Mouse (Mus musculus) CD4-positive naive resting alpha-beta T cell, adult 57 days (primary cell): ENCODE measurements around the gene Bpifa5. TPM values are rescaled to one million over a fixed set of nuclear protein-coding genes. Genes with fewer than 3 reads are reported as not detected.

Experiments
- total RNA-seq: library from RNA; stranded (reverse); gene quantifications from one replicate; pipeline ENCODE4 v1.2.4, GENCODE M21; 2023

Gene Bpifa5
- not detected for total RNA-seq

DNA sequence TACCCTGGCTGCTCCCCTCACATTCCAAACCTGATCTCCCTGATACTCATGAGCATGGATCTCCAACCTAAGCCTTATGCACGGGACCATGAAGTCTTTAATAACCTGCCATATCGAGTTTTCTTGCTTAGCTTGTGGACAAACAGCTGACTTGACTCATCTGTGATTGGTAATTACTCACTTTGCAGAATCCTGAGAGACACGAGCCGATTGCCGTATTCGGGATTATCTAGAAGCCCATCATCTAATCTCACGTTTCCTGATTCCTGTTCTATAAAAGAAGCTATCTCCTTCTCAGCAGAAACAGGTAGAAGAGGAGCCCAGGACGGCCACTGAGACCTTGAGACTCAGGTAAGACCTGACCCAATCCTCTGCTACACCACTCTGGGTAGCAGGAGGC, at the start of gene Bpifa5:
TSS of gene Bpifa5 (plus strand) at position 301 of the 400 bp plus-strand sequence.

DNA sequence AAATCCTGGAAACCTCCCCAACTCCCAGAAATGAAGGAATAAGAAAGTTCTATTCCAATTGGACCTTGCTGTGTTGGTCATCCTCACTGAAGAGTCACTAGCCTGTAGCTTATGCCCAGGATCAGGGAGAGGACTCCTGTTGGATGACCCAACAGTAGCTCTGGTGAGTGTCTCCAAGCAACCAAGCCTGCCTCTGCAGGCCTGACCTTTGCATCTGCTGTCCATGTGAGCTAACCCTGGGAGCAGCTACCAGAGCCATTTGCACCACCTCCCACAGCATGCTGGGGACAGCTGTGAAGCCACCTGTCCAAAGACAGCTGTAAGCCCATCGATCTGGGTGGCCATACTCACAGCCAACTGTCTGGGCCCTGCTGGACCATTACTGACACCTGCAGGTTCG, 32.3 kb upstream of the Bpifa5 start, which contains the start of gene Bpifa3:
TSS of gene Bpifa3 (plus strand) at position 217 of the 400 bp plus-strand sequence.

DNA sequence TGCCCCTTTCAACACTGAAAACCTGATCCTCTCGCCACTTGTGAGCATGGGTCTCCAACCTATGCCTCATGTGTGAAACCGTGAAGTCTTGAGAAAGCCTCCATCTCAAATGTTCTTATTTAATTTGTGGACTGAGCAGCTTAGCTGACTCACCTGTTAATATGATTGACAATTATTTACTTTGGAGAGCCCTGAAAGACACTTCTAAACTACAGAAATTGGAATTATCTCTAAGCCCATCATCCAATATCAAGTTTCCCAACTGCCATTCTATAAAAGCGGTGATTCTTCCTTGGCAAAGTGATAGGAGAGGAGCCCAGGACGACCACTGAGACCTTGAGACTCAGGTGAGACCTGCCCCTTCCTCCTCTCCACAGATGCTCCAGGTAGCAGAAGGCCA, 19.8 kb upstream of the Bpifa5 start, which contains the start of gene Bpifa1:
TSS of gene Bpifa1 (plus strand) at position 301 of the 400 bp plus-strand sequence.

DNA sequence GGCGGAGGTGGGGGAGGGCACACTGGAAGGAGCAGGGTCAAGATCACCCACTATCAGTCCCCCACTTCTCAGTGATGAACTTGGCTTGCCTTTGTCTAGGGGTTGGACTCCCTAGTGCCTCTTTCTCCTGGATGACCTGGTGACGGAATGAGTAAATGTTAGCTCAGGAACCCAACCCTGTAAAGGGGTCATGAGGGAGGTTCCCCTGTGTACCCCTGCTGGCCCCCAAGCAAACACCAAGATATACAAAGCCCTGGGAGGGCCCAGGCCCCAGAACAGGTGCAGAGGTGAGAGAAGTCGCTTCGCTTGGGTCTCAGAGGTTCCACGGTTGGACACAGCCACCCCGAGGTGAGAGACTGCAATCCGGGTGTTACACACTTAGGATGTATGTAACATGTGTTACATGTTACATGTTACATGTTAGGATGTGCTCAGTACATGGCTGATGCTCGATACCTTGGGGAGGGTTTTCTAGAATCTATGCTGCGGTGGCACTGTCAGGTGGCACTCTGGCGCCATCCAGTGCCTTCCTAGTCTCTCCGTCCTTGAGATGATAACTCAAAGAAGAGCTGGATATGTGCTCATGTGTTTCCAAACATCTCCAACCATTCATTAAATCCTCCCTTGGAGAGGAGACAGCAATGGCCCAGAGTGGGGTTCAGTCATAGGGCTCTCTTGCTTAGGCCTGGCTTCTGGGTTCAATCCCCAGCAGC, 28.3 kb downstream of the Bpifa5 start, which contains the start of gene Bpifb1:
TSS of gene Bpifb1 (plus strand) at position 273 of the 713 bp plus-strand sequence.

Other genes with a start within 250 kb of the Bpifa5 start
- not detected for gene Bpifb3, start 244.4 kb upstream of the Bpifa5 start, total RNA-seq
- gene Bpifb4, start 224.4 kb upstream of the Bpifa5 start, total RNA-seq = not detected
- gene Bpifa6, start 187.7 kb upstream of the Bpifa5 start, total RNA-seq = not detected
- not detected for gene Bpifa2, start 154.3 kb upstream of the Bpifa5 start, total RNA-seq
- gene Bpifa3, start 32.3 kb upstream of the Bpifa5 start, total RNA-seq = not detected
- gene Bpifa1, start 19.7 kb upstream of the Bpifa5 start, total RNA-seq = not detected
- not detected for gene Bpifb1, start 28.2 kb downstream of the Bpifa5 start, total RNA-seq
- not detected for gene Bpifb5, start 61.1 kb downstream of the Bpifa5 start, total RNA-seq
- not detected for gene Bpifb9a, start 95.2 kb downstream of the Bpifa5 start, total RNA-seq
- not detected for gene Bpifb9b, start 144.6 kb downstream of the Bpifa5 start, total RNA-seq
- 15.8 TPM for gene Cdk5rap1, start 210.4 kb downstream of the Bpifa5 start, total RNA-seq
- 0.68 TPM for gene Snta1, start 245.5 kb downstream of the Bpifa5 start, total RNA-seq